Mouse (Mus musculus): ENCODE measurements at regions not wholly inside any gene's neighbourhood (a gene's known extent, or its start where the extent isn't known, plus 50 kb on each side); places are given as distances from the start of the nearest gene placed in this dataset.

GRCm38 (mm10) chr5:106167556-106167955 lies 290.4 kb downstream of the Barhl2 start:
- 76% methylated on average over 11 of the region's 11 CpGs for WGBS
- no peaks in the 10 kb centered on the region for H3K4me1 ChIP-seq (ENCODE audit: control insufficient read depth, insufficient read depth, low read length)
- TF ChIP-seq POLR2A (IDR thresholded peaks at IDR 0.05; ENCODE audit: borderline replicate concordance, control insufficient read depth, low read depth, low read length) (no peak), CTCF (IDR thresholded peaks at IDR 0.05; ENCODE audit: control insufficient read depth, insufficient read depth, low read length) (no peak)
- H3K4me3 ChIP-seq (replicated peaks; ENCODE audit: control insufficient read depth, low read depth, low read length), result no peak overlapping the region
- no peak overlapping the region for H3K27ac ChIP-seq (ENCODE audit: control insufficient read depth, insufficient read depth, low read depth, low read length, poor library complexity)

GRCm38 (mm10) chr5:106166266-106166665 lies 289.9 kb downstream of the Zfp326 start:
- no peak for TF ChIP-seq POLR2A (IDR thresholded peaks at IDR 0.05; ENCODE audit: borderline replicate concordance, control insufficient read depth, low read depth, low read length)
- TF ChIP-seq CTCF (IDR thresholded peaks at IDR 0.05; ENCODE audit: control insufficient read depth, insufficient read depth, low read length), result no peak
- H3K4me1 ChIP-seq (ENCODE audit: control insufficient read depth, insufficient read depth, low read length), result no peaks in the 10 kb centered on the region

GRCm38 (mm10) chr5:106164190-106164589 lies 287.8 kb downstream of the Zfp326 start:
- TF ChIP-seq CTCF (IDR thresholded peaks at IDR 0.05; ENCODE audit: control insufficient read depth, insufficient read depth, low read length), result no peak
- TF ChIP-seq POLR2A (IDR thresholded peaks at IDR 0.05; ENCODE audit: borderline replicate concordance, control insufficient read depth, low read depth, low read length), result no peak
- Histone ChIP-seq H3K4me3 (replicated peaks; ENCODE audit: control insufficient read depth, low read depth, low read length) (no peak overlapping the region), H3K4me1 (ENCODE audit: control insufficient read depth, insufficient read depth, low read length) (no peaks in the 10 kb centered on the region), H3K27ac (ENCODE audit: control insufficient read depth, insufficient read depth, low read depth, low read length, poor library complexity) (no peak overlapping the region)
- 79% methylated on average over 8 of the region's 8 CpGs for WGBS

More at GRCm38 (mm10) chr5:106166266-106166665, 289.9 kb downstream of the Zfp326 start:
- WGBS, result 65% methylated on average over 5 of the region's 5 CpGs
- H3K4me3 ChIP-seq (replicated peaks; ENCODE audit: control insufficient read depth, low read depth, low read length), result no peak overlapping the region
- H3K27ac ChIP-seq (ENCODE audit: control insufficient read depth, insufficient read depth, low read depth, low read length, poor library complexity), result no peak overlapping the region

GRCm38 (mm10) chr5:106162981-106163653 lies 286.8 kb downstream of the Zfp326 start:
- H3K27ac ChIP-seq (ENCODE audit: control insufficient read depth, insufficient read depth, low read depth, low read length, poor library complexity), result no peak overlapping the region
- TF ChIP-seq CTCF (IDR thresholded peaks at IDR 0.05; ENCODE audit: control insufficient read depth, insufficient read depth, low read length) (no peak), POLR2A (IDR thresholded peaks at IDR 0.05; ENCODE audit: borderline replicate concordance, control insufficient read depth, low read depth, low read length) (no peak)
- WGBS, result 39% methylated on average over 12 of the region's 12 CpGs
- H3K4me1 ChIP-seq (ENCODE audit: control insufficient read depth, insufficient read depth, low read length), result no peaks in the 10 kb centered on the region
- no peak overlapping the region for H3K4me3 ChIP-seq (replicated peaks; ENCODE audit: control insufficient read depth, low read depth, low read length)

GRCm38 (mm10) chr5:106139109-106139508 lies 262.7 kb downstream of the Zfp326 start:
- TF ChIP-seq CTCF (IDR thresholded peaks at IDR 0.05; ENCODE audit: control insufficient read depth, insufficient read depth, low read length), result no peak
- TF ChIP-seq POLR2A (IDR thresholded peaks at IDR 0.05; ENCODE audit: borderline replicate concordance, control insufficient read depth, low read depth, low read length), result no peak
- Histone ChIP-seq H3K27ac (ENCODE audit: control insufficient read depth, insufficient read depth, low read depth, low read length, poor library complexity) (no peak overlapping the region), H3K4me3 (replicated peaks; ENCODE audit: control insufficient read depth, low read depth, low read length) (no peak overlapping the region), H3K4me1 (ENCODE audit: control insufficient read depth, insufficient read depth, low read length) (no peaks in the 10 kb centered on the region)

GRCm38 (mm10) chr5:106122928-106123327 lies 246.6 kb downstream of the Zfp326 start:
- Histone ChIP-seq H3K4me1 (ENCODE audit: control insufficient read depth, insufficient read depth, low read length) (no peaks in the 10 kb centered on the region), H3K4me3 (replicated peaks; ENCODE audit: control insufficient read depth, low read depth, low read length) (no peak overlapping the region), H3K27ac (ENCODE audit: control insufficient read depth, insufficient read depth, low read depth, low read length, poor library complexity) (no peak overlapping the region)
- 55% methylated on average over 3 of the region's 3 CpGs for WGBS
- TF ChIP-seq POLR2A (IDR thresholded peaks at IDR 0.05; ENCODE audit: borderline replicate concordance, control insufficient read depth, low read depth, low read length), result no peak
- no peak for TF ChIP-seq CTCF (IDR thresholded peaks at IDR 0.05; ENCODE audit: control insufficient read depth, insufficient read depth, low read length)

- Histone ChIP-seq H3K4me3 (replicated peaks; ENCODE audit: control insufficient read depth, low read depth, low read length) (no peak overlapping the region), H3K27ac (ENCODE audit: control insufficient read depth, insufficient read depth, low read depth, low read length, poor library complexity) (no peak overlapping the region), H3K4me1 (ENCODE audit: control insufficient read depth, insufficient read depth, low read length) (no peaks in the 10 kb centered on the region)
- WGBS, result 67% methylated on average over 1 of the region's 1 CpGs
- TF ChIP-seq CTCF (IDR thresholded peaks at IDR 0.05; ENCODE audit: control insufficient read depth, insufficient read depth, low read length) (no peak), POLR2A (IDR thresholded peaks at IDR 0.05; ENCODE audit: borderline replicate concordance, control insufficient read depth, low read depth, low read length) (no peak)
Observed at GRCm38 (mm10) chr5:106119584-106119983, 243.2 kb downstream of the Zfp326 start.

GRCm38 (mm10) chr5:106113186-106113585 lies 236.8 kb downstream of the Zfp326 start:
- 71% methylated on average over 3 of the region's 3 CpGs for WGBS
- H3K27ac ChIP-seq (ENCODE audit: control insufficient read depth, insufficient read depth, low read depth, low read length, poor library complexity), result no peak overlapping the region
- no peak overlapping the region for H3K4me3 ChIP-seq (replicated peaks; ENCODE audit: control insufficient read depth, low read depth, low read length)
- no peak for TF ChIP-seq CTCF (IDR thresholded peaks at IDR 0.05; ENCODE audit: control insufficient read depth, insufficient read depth, low read length)
- no peak for TF ChIP-seq POLR2A (IDR thresholded peaks at IDR 0.05; ENCODE audit: borderline replicate concordance, control insufficient read depth, low read depth, low read length)
- no peaks in the 10 kb centered on the region for H3K4me1 ChIP-seq (ENCODE audit: control insufficient read depth, insufficient read depth, low read length)
